Mouse (Mus musculus) testis, postnatal 10 days (tissue): ENCODE measurements at regions not wholly inside any gene's neighbourhood (a gene's known extent, or its start where the extent isn't known, plus 50 kb on each side); places are given as distances from the start of the nearest gene placed in this dataset.

Experiments
- DNase-seq: peaks from one replicate; pipeline ENCODE4 v3.0.0; 2021; ENCODE audit warnings: low spot score

- DNase-seq = no peak
These were observed 415.5 kb downstream of the Adamts20 start for GRCm38 (mm10) chr15:94049638-94050273.

DNA sequence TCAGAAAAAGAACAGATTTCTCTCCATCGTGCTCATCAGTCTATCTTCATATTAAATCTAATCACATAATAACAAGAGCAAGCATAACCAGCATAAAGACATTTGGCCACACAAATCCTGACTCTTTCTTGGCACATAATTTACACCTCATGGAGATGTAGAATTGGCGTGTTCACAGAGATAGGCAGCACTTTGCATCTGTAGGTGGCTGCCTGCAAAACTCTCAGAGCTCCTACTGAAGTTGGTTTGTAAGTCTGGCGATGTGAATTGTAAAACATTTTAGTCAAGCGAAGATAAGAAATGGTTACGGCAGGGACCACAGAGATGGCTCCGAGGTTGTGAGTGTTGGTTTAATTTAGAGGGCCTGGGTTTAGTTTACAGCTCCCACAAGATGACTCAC, 419.0 kb downstream of the Adamts20 start:
- DNase-seq = no peak

- DNase-seq = peak; percentile 64
These were observed 420.0 kb downstream of the Adamts20 start for GRCm38 (mm10) chr15:94045131-94045756.

- DNase-seq = no peak
These were observed 432.3 kb downstream of the Adamts20 start for GRCm38 (mm10) chr15:94032957-94033356.

GRCm38 (mm10) chr15:94025996-94026696, 430.5 kb upstream of the Prickle1 start:
- no peak for DNase-seq

- DNase-seq = peak; percentile 53
These were observed 429.7 kb upstream of the Prickle1 start for GRCm38 (mm10) chr15:94025239-94025971.

DNA sequence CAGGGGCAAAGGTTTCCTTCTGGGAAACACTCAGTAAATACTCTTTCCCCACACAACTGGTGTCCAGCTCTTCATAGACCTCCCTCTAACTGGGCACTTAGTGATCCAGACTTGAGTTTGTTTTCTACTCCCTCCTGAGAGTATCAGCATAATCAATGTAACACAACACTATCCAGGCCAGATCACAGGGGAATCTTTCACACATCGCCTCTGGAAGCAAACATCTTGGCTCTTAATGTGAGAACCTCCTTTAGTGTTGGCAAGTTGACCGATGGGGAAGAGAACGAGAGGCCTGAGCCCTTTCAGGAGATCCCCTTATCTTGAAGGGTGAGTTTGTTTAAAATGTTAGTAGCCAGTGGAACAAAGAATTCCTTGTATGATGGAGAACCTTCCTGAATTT, 429.1 kb upstream of the Prickle1 start:
- DNase-seq = no peak

- no peak for DNase-seq
These were observed 428.5 kb upstream of the Prickle1 start for GRCm38 (mm10) chr15:94024126-94024730.

GRCm38 (mm10) chr15:94023501-94023900, 427.8 kb upstream of the Prickle1 start:
- no peak for DNase-seq

DNA sequence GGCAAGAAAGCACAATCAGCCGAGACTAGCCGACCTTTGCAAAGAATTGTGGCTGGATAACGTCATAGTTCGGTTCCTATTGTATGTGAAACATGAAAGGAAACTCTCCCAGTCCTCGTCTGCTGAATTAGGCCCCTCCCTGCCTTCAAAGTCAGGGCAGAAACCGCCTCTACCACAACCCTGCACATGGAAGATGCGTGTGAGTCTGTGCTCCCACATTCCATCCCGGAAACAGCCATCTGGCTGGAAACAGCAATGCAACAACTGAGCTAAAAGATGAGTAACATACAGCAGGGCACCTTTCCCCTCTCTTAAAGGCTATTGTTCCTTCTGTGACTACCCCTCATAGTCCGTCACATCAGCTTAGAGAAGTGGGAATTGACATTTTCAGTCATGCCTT, 422.1 kb upstream of the Prickle1 start:
- no peak for DNase-seq

- no peak for DNase-seq
These were observed 415.8 kb upstream of the Prickle1 start for GRCm38 (mm10) chr15:94011499-94011898.

- DNase-seq = no peak
These were observed 410.4 kb upstream of the Prickle1 start for GRCm38 (mm10) chr15:94006082-94006481.

DNA sequence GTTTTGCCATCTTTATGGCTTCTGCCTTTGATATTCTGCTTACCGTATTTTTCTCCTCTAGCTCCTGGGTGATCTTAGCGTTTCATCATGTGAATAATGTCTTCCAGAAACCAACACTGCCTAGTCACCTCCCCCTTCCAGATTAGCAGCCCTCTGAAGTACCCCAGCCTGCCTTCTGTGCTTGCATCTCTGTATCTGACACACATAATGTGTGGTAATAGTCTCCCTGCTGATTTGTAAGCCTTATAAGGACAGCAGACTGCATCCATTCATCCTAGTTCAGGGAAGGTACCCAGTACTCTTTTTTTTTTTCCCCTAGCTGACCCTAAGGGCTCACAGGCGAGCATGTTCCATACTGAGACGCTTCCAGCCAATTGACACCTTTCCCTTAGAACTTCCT, 409.2 kb upstream of the Prickle1 start:
- DNase-seq = no peak

- no peak for DNase-seq
These were observed 407.5 kb upstream of the Prickle1 start for GRCm38 (mm10) chr15:94003145-94003544.

DNA sequence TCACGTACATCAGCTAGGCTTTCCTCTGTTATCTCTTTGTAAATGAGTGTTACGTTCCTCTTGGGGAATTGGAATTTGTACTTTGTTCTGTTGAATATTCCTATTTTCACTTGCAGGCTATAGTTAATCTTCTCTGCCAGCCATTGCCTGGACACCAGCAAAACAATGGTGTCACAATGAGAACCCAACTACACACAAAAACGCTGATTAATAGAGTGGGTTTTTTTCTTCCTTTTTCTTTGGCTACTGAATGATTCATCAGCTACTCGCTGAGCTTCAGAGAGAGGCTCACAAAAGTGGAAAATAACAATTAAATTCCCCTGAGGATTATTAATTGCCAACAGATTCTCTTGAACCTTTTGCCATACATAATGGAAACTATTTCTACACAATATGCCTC, 398.9 kb upstream of the Prickle1 start:
- no peak for DNase-seq

DNA sequence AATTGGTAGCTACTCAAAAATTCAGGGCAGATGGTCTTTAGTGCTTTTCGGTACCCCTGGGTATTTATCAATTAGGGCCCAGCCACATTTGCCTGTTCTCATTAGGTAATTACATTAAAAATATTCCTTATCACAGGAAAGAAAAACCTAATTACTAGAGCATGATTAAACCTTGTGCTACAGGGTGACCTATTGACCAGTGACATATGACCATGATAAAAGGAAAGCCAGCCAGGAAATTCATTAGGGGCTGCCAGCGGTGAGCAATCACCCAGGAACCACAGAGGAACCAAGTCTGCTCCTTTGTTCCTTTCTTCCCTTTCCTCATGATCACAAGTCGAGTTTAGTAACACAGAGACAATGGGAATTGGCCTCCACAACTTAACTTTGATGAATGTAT, 394.4 kb upstream of the Prickle1 start:
- no peak for DNase-seq

DNA sequence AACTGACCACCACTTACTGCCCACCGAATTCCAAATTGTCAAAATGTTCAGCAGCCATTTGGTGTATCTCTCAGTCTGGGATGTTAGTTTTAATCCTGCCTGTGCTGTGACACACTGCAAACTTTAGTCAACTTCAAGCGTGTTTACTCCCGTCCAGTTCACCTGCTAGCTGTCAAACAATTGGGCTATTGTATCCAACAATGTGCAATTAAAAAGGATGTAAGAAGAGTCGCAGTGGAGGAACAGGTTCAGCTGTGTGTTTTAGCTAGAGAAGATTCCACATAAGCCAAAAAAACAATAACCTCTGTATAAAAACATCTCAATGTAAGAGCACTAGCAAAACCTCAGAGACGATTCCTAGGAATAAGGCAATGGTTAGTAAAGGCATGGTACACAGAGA, 392.7 kb upstream of the Prickle1 start:
- DNase-seq = no peak

GRCm38 (mm10) chr15:93986631-93987429, 391.1 kb upstream of the Prickle1 start:
- DNase-seq = no peak

DNA sequence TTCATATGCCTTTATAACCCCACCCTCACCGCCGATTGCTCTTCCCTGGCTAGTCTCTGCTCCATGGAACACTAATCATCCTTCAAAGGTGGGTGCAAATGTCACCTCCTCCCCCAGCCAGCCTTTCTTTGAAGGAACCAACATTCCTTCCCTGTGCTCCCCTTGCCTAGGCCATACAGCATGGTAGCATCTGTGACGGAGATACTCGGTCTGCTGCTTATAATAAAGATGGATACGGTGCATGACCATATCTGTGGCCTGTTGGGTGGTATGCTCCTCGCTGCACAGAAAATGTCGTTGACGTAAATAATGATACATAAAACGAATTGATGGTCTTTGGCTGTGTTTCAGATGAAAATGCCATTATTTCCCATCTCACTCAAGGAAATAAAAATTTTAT, 386.4 kb upstream of the Prickle1 start:
- DNase-seq = no peak

- DNase-seq = no peak
These were observed 381.8 kb upstream of the Prickle1 start for GRCm38 (mm10) chr15:93977494-93977893.

DNA sequence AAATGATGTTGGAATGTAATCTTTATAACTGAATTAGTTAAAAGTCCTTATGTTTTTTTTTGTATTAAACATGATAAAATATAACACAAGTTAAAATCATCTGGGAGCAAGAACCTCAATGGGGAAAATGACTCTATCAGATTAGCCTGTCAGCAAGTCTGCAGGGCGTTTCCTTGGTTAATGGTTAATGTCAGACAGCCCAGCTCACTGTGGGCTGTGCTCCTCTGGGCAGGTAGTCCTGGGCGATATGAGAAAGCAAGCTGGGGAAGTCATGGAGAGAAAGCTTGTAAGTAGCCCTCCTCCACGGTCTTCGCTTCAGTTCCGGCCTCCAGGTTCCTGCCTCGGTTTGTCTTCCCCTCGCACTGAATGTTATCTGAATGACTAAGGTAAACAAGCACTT, 379.0 kb upstream of the Prickle1 start:
- DNase-seq = no peak
